Comparison of ENCODE assay signal across 8 mouse cellular contexts in the genomic region with DNA sequence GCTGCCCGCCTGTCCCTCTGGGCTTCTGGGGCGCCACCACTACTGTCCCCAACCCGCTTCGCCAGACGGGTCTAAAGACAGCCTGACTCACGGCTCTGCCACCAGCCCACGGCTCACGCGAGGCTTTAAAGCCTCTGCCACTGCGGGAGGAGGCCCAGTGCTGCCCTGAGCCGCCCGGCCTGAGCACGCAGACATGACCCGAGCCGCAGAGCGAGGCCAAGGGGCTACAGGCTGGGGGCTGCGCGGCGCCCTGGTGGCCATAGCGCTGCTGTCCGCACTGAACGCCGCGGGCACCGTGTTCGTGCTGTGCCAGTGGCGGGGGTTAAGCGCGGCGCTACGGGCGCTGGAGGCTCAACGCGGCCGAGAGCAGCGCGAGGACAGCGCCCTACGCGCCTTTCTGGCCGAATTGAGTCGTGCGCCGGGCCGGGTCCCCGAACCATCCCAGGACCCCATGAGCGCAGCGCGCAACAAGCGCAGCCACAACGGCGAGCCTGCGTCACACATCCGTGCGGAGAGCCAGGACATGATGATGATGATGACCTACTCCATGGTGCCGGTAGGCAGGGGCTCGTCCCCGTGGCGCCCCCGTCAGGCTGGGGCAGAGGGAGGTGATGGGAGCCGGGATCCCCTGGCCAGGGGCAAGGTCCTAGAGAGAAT. TPM values are rescaled to one million over a fixed set of nuclear protein-coding genes. Genes with fewer than 3 reads are reported as not detected.
DNase-seq lines count a peak whose midpoint lies in the region; ATAC-seq and TF ChIP-seq lines count a peak whose summit lies in the region.

A gene (plus strand): TSS at position 156 of the 657 bp plus-strand sequence.

- no peaks in the 10 kb centered on the region for H3K27me3 ChIP-seq in kidney, postnatal 0 days (ENCODE audit: insufficient read depth, low read length)
- H3K27me3 ChIP-seq in forebrain, embryonic 12.5 days, result peaks cover 42% of the 10 kb centered on the region
- H3K27me3 ChIP-seq in neural tube, embryonic 15.5 days (replicated peaks), result peaks cover 20% of the 10 kb centered on the region

- H3K36me3 ChIP-seq in kidney, postnatal 0 days (ENCODE audit: insufficient read depth, low read length), result no peaks in the 10 kb centered on the region
- H3K36me3 ChIP-seq in forebrain, embryonic 12.5 days (replicated peaks), result no peaks in the 10 kb centered on the region
- H3K36me3 ChIP-seq in neural tube, embryonic 15.5 days, result no peaks in the 10 kb centered on the region

- TF ChIP-seq CTCF in kidney, postnatal 0 days (IDR thresholded peaks at IDR 0.05; ENCODE audit: low read depth), result 0 out of 2 replicates have a peak, but pooled peaks have one; percentile 1

- H3K4me3 ChIP-seq in kidney, postnatal 0 days (replicated peaks; ENCODE audit: low read depth, low read length), result peak within 1 kb of the TSS; percentile 24
- peak within 1 kb of the TSS; percentile 50 for H3K4me3 ChIP-seq in forebrain, embryonic 12.5 days (replicated peaks)
- H3K4me3 ChIP-seq in neural tube, embryonic 15.5 days (replicated peaks), result peak within 1 kb of the TSS; percentile 49

- peak within 1 kb of the TSS; percentile 43 for H3K9ac ChIP-seq in kidney, postnatal 0 days (ENCODE audit: low read depth, low read length)
- H3K9ac ChIP-seq in forebrain, embryonic 12.5 days, result peak within 1 kb of the TSS; percentile 48; the same call in 1 of the 2 replicates
- H3K9ac ChIP-seq in neural tube, embryonic 15.5 days (replicated peaks), result peak within 1 kb of the TSS; percentile 61

- H3K4me1 ChIP-seq in kidney, postnatal 0 days (replicated peaks; ENCODE audit: insufficient read depth, low read length), result peaks cover 3% of the 10 kb centered on the region; the same call in 1 of the 2 replicates
- H3K4me1 ChIP-seq in forebrain, embryonic 12.5 days, result peaks cover 16% of the 10 kb centered on the region
- peaks cover 10% of the 10 kb centered on the region for H3K4me1 ChIP-seq in neural tube, embryonic 15.5 days

- peak within 1 kb of the TSS; percentile 42; the same call in 1 of the 2 replicates for H3K27ac ChIP-seq in kidney, postnatal 0 days
- no peak within 1 kb of the TSS for H3K27ac ChIP-seq in forebrain, embryonic 12.5 days
- H3K27ac ChIP-seq in neural tube, embryonic 15.5 days (replicated peaks), result no peak within 1 kb of the TSS

- no peaks in the 10 kb centered on the region for H3K9me3 ChIP-seq in kidney, postnatal 0 days (replicated peaks; ENCODE audit: low read length)
- no peaks in the 10 kb centered on the region for H3K9me3 ChIP-seq in forebrain, embryonic 12.5 days
- no peaks in the 10 kb centered on the region for H3K9me3 ChIP-seq in neural tube, embryonic 15.5 days (replicated peaks)

- DNase-seq in kidney, postnatal 0 days (ENCODE audit: low spot score), result peak; percentile 5
- DNase-seq in kidney, postnatal 36 days, result no peak
- peak; percentile 30 for DNase-seq in adrenal gland, adult 18-20 months (ENCODE audit: low spot score in 2 of 2)
- DNase-seq in left cerebral cortex, postnatal 4 days, result peak; percentile 14
- no peak for DNase-seq in urinary bladder, postnatal 36 days (ENCODE audit: low spot score in 2 of 2)
- no peak for DNase-seq in thymus, postnatal 10 days (ENCODE audit: low spot score in 2 of 2)

- intact Hi-C loops in left cerebral cortex, postnatal 4 days (cut with DNase I), result no loop called here

- ATAC-seq in kidney, postnatal 0 days (replicated peaks; ENCODE audit: low FRiP score, low read depth), result peak; percentile 49
- ATAC-seq in forebrain, embryonic 12.5 days (ENCODE audit: low FRiP score), result peak; percentile 46; the same call in 1 of the 2 replicates
- peak; percentile 45; the same call in 1 of the 2 replicates for ATAC-seq in neural tube, embryonic 15.5 days (ENCODE audit: low FRiP score)

- H3K4me2 ChIP-seq in kidney, postnatal 0 days (ENCODE audit: low read length), result peak within 1 kb of the TSS; percentile 71
- peak within 1 kb of the TSS; percentile 94 for H3K4me2 ChIP-seq in forebrain, embryonic 12.5 days
- H3K4me2 ChIP-seq in neural tube, embryonic 15.5 days, result peak within 1 kb of the TSS; percentile 98

- 2% methylated on average over 61 of the region's 61 CpGs for WGBS in kidney, postnatal 0 days
- WGBS in forebrain, embryonic 12.5 days, result 2% methylated on average over 61 of the region's 61 CpGs
- 2% methylated on average over 61 of the region's 61 CpGs for WGBS in neural tube, embryonic 15.5 days

RNA-seq across cellular contexts. Expression of the gene that starts here (rescaled TPM):
- 4.6 and 5.4 TPM in 2 replicates for polyA plus RNA-seq in kidney, postnatal 0 days (2015; fragmentation: Nextera tagmentation; extraction: Ambion mirVana)
- total RNA-seq in adrenal gland, adult 18-20 months (2021), result 10 to 100 TPM in 1 of 2 experiments, 1 to 10 TPM in 1; 6.5 to 14.9 TPM
- 0.09 and 0.13 TPM in 2 replicates for polyA plus RNA-seq in forebrain, embryonic 12.5 days (2016; fragmentation: Nextera tagmentation; extraction: Ambion mirVana)
- total RNA-seq in left cerebral cortex, postnatal 4 days (2021), result under 1 TPM; 0.42 to 0.46 TPM
- 0.19 and 0.37 TPM in 2 replicates for polyA plus RNA-seq in neural tube, embryonic 15.5 days (2015; fragmentation: Nextera tagmentation; extraction: Ambion mirVana)

Comparison
In these comparisons a context has a peak if more than half of its experiments do, and no peak if none do; other contexts are left out.
1. RNA of the gene that starts here (total RNA-seq): 6.5 to 14.9 TPM in adrenal gland, adult 18-20 months; 0.42 to 0.46 TPM in left cerebral cortex, postnatal 4 days; every median in the first group is over 4 times any median in the second.
2. DNase-seq: peak in kidney, postnatal 0 days (single experiment) and adrenal gland, adult 18-20 months (2 of 2); none in kidney, postnatal 36 days (0 of 2), urinary bladder, postnatal 36 days (0 of 2) and thymus, postnatal 10 days (0 of 2).
3. Peak in ATAC-seq, H3K4me3 ChIP-seq, H3K9ac ChIP-seq and H3K4me2 ChIP-seq in forebrain, embryonic 12.5 days; RNA of the gene not detected or under 1 TPM.
4. Peak in DNase-seq in left cerebral cortex, postnatal 4 days; RNA of the gene not detected or under 1 TPM.
5. Peak in ATAC-seq, H3K4me3 ChIP-seq, H3K9ac ChIP-seq and H3K4me2 ChIP-seq in neural tube, embryonic 15.5 days; RNA of the gene not detected or under 1 TPM.
6. Peak in every context shown above with its lines, with median percentiles within 50 percentile points of each other: ATAC-seq, H3K4me2 ChIP-seq, H3K4me3 ChIP-seq and H3K9ac ChIP-seq.